Mouse (Mus musculus) forebrain, embryonic 13.5 days (tissue): ENCODE measurements at regions not wholly inside any gene's neighbourhood (a gene's known extent, or its start where the extent isn't known, plus 50 kb on each side); places are given as distances from the start of the nearest gene placed in this dataset.

Experiments
- ATAC-seq: fragments of 200-750 bp; cut with Nextera tagmentation; 2 replicates; pipeline ENCODE4 v1.8.0; 2017
- H3K27ac ChIP-seq: fragments of 300-500 bp; sonication (generic); 2 replicates; pipeline ENCODE4 v1.5.1; 2015; ENCODE audit warnings: inconsistent platforms, mild to moderate bottlenecking, moderate library complexity
- H3K27me3 ChIP-seq: fragments of 300-500 bp; sonication (generic); 2 replicates; pipeline ENCODE4 v1.6.1; 2015; ENCODE audit warnings: mild to moderate bottlenecking, inconsistent platforms
- H3K36me3 ChIP-seq: fragments of 300-500 bp; sonication (generic); 2 replicates; pipeline ENCODE4 v1.6.1; 2015; ENCODE audit warnings: mild to moderate bottlenecking, inconsistent platforms; ENCODE audit not compliant: poor library complexity, severe bottlenecking
- H3K4me1 ChIP-seq: fragments of 300-500 bp; sonication (generic); 2 replicates; pipeline ENCODE4 v1.6.1; 2015; ENCODE audit warnings: inconsistent platforms
- H3K4me2 ChIP-seq: fragments of 300-500 bp; sonication (generic); 2 replicates; pipeline ENCODE4 v1.6.1; 2015; ENCODE audit warnings: inconsistent platforms, mild to moderate bottlenecking, moderate library complexity
- H3K4me3 ChIP-seq: fragments of 300-500 bp; sonication (generic); 2 replicates; pipeline ENCODE4 v1.5.1; 2015; ENCODE audit warnings: mild to moderate bottlenecking, inconsistent platforms
- H3K9ac ChIP-seq: fragments of 300-500 bp; sonication (generic); 2 replicates; pipeline ENCODE4 v1.6.1; 2015; ENCODE audit warnings: mild to moderate bottlenecking, inconsistent platforms
- H3K9me3 ChIP-seq: fragments of 300-500 bp; sonication (generic); replicated peaks from 2 replicates; pipeline ENCODE4 v1.6.1; 2016; ENCODE audit warnings: inconsistent platforms
- WGBS: fragments of 180-500 bp; shearing (Covaris S2); methylation state at CpG from one replicate; pipeline ENCODE4 v1.1.7; 2015; 5-methylcytosine and 5-hydroxymethylcytosine counted together

GRCm38 (mm10) chr14:108464192-108464591 lies 449.8 kb downstream of the Slitrk1 start:
- H3K4me1 ChIP-seq, result no peaks in the 10 kb centered on the region
- WGBS, result 36% methylated on average over 1 of the region's 1 CpGs
- no peaks in the 10 kb centered on the region for H3K9me3 ChIP-seq
- no peak overlapping the region for H3K4me3 ChIP-seq
- no peak overlapping the region for H3K4me2 ChIP-seq
- H3K36me3 ChIP-seq, result no peaks in the 10 kb centered on the region
- no peak overlapping the region for H3K27ac ChIP-seq
- H3K27me3 ChIP-seq, result no peaks in the 10 kb centered on the region
- H3K9ac ChIP-seq, result no peak overlapping the region
- ATAC-seq, result peak; percentile 43; the same call in 1 of the 2 replicates

- H3K27me3 ChIP-seq, result no peaks in the 10 kb centered on the region
- 70% methylated on average over 6 of the region's 6 CpGs for WGBS
- H3K4me2 ChIP-seq, result no peak overlapping the region
- H3K4me3 ChIP-seq, result no peak overlapping the region
- H3K27ac ChIP-seq, result no peak overlapping the region
- H3K9me3 ChIP-seq, result no peaks in the 10 kb centered on the region
- no peak overlapping the region for H3K9ac ChIP-seq
- H3K36me3 ChIP-seq, result no peaks in the 10 kb centered on the region
- ATAC-seq, result peak; percentile 13; the same call in 1 of the 2 replicates
- H3K4me1 ChIP-seq, result no peaks in the 10 kb centered on the region
Measured at GRCm38 (mm10) chr14:108459356-108459755, 454.6 kb downstream of the Slitrk1 start.

GRCm38 (mm10) chr14:108437019-108437418 lies 476.9 kb downstream of the Slitrk1 start:
- no peaks in the 10 kb centered on the region for H3K36me3 ChIP-seq
- 4% methylated on average over 2 of the region's 2 CpGs for WGBS
- no peaks in the 10 kb centered on the region for H3K9me3 ChIP-seq
- H3K4me1 ChIP-seq, result no peaks in the 10 kb centered on the region
- H3K9ac ChIP-seq, result no peak overlapping the region
- no peak overlapping the region for H3K4me2 ChIP-seq
- no peak overlapping the region for H3K4me3 ChIP-seq
- H3K27me3 ChIP-seq, result no peaks in the 10 kb centered on the region
- H3K27ac ChIP-seq, result no peak overlapping the region
- no peak for ATAC-seq

- Histone ChIP-seq H3K9ac (no peak overlapping the region), H3K36me3 (no peaks in the 10 kb centered on the region), H3K27me3 (no peaks in the 10 kb centered on the region), H3K4me3 (no peak overlapping the region), H3K4me1 (no peaks in the 10 kb centered on the region), H3K4me2 (no peak overlapping the region), H3K9me3 (no peaks in the 10 kb centered on the region), H3K27ac (no peak overlapping the region)
- peak; percentile 96 for ATAC-seq
- 28% methylated on average over 2 of the region's 2 CpGs for WGBS
Measured at GRCm38 (mm10) chr14:108405113-108405512, 508.8 kb downstream of the Slitrk1 start.

- 57% methylated on average over 2 of the region's 2 CpGs for WGBS
- no peak overlapping the region for H3K27ac ChIP-seq
- ATAC-seq, result peak; percentile 54
- no peaks in the 10 kb centered on the region for H3K27me3 ChIP-seq
- no peaks in the 10 kb centered on the region for H3K4me1 ChIP-seq
- H3K9ac ChIP-seq, result no peak overlapping the region
- no peak overlapping the region for H3K4me3 ChIP-seq
- H3K4me2 ChIP-seq, result no peak overlapping the region
- H3K36me3 ChIP-seq, result no peaks in the 10 kb centered on the region
- H3K9me3 ChIP-seq, result no peaks in the 10 kb centered on the region
Measured at GRCm38 (mm10) chr14:108403466-108403865, 510.5 kb downstream of the Slitrk1 start.
